Mouse (Mus musculus): ENCODE measurements around the gene Klhl29. TPM values are rescaled to one million over a fixed set of nuclear protein-coding genes. Genes with fewer than 3 reads are reported as not detected.
"Not testable (repeated sequence)": the region's sequence is repeated elsewhere in the genome, so short reads cannot be mapped to it uniquely, and the experiment has no call there.

Klhl29 gene
- polyA plus RNA-seq, 1 experiment: not detected

DNA sequence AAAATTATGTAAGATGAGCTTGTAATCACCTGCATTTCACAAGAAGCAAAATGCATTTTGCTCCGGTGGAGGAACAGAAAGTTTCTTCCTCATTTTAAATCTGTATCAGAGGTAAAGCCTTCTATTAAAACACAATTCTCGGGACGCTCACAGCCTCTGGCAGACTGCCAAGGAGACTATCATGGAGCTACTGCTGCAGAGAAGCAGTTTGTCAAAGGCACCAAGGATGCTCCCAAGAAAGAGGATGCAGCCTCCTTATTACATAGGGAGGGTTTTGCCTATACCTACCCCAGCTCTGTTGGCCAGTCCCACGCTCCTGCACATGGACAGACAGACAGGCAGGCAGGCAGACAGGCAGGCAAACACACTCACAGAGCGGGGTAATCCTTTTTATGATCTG is 16.4 kb downstream of the Klhl29 start:
- no peak for TF ChIP-seq POLR2A (IDR thresholded peaks at IDR 0.05; ENCODE audit: borderline replicate concordance, low read depth, low read length)
- Histone ChIP-seq H3K4me1 (ENCODE audit: control insufficient read depth, insufficient read depth, low read length) (no peaks in the 10 kb centered on the region), H3K27ac (ENCODE audit: insufficient read depth, low read depth, low read length) (no peak overlapping the region)

GRCm38 (mm10) chr12:5358497-5358896 is 17.0 kb downstream of the Klhl29 start:
- no peak overlapping the region for H3K4me3 ChIP-seq (ENCODE audit: insufficient read depth, low read length)
- H3K4me1 ChIP-seq (ENCODE audit: control insufficient read depth, insufficient read depth, low read length): no peaks in the 10 kb centered on the region
- TF ChIP-seq POLR2A (IDR thresholded peaks at IDR 0.05; ENCODE audit: borderline replicate concordance, low read depth, low read length) (no peak), CTCF (IDR thresholded peaks at IDR 0.05; ENCODE audit: low read depth, low read length) (no peak)
- H3K27ac ChIP-seq (ENCODE audit: insufficient read depth, low read depth, low read length): no peak overlapping the region

More for the DNA sequence above, 16.4 kb downstream of the Klhl29 start:
- no peak overlapping the region for H3K4me3 ChIP-seq (ENCODE audit: insufficient read depth, low read length)

GRCm38 (mm10) chr12:5353416-5353815 is 22.1 kb downstream of the Klhl29 start:
- Histone ChIP-seq H3K4me3 (ENCODE audit: insufficient read depth, low read length) (no peak overlapping the region), H3K27ac (ENCODE audit: insufficient read depth, low read depth, low read length) (no peak overlapping the region), H3K4me1 (ENCODE audit: control insufficient read depth, insufficient read depth, low read length) (no peaks in the 10 kb centered on the region)
- TF ChIP-seq POLR2A (IDR thresholded peaks at IDR 0.05; ENCODE audit: borderline replicate concordance, low read depth, low read length) (no peak), CTCF (IDR thresholded peaks at IDR 0.05; ENCODE audit: low read depth, low read length) (no peak)

GRCm38 (mm10) chr12:5352771-5353170 is 22.7 kb downstream of the Klhl29 start:
- H3K4me1 ChIP-seq (ENCODE audit: control insufficient read depth, insufficient read depth, low read length): no peaks in the 10 kb centered on the region
- no peak overlapping the region for H3K27ac ChIP-seq (ENCODE audit: insufficient read depth, low read depth, low read length)
- TF ChIP-seq POLR2A (IDR thresholded peaks at IDR 0.05; ENCODE audit: borderline replicate concordance, low read depth, low read length): no peak
- TF ChIP-seq CTCF (IDR thresholded peaks at IDR 0.05; ENCODE audit: low read depth, low read length): no peak
- H3K4me3 ChIP-seq (ENCODE audit: insufficient read depth, low read length): no peak overlapping the region

DNA sequence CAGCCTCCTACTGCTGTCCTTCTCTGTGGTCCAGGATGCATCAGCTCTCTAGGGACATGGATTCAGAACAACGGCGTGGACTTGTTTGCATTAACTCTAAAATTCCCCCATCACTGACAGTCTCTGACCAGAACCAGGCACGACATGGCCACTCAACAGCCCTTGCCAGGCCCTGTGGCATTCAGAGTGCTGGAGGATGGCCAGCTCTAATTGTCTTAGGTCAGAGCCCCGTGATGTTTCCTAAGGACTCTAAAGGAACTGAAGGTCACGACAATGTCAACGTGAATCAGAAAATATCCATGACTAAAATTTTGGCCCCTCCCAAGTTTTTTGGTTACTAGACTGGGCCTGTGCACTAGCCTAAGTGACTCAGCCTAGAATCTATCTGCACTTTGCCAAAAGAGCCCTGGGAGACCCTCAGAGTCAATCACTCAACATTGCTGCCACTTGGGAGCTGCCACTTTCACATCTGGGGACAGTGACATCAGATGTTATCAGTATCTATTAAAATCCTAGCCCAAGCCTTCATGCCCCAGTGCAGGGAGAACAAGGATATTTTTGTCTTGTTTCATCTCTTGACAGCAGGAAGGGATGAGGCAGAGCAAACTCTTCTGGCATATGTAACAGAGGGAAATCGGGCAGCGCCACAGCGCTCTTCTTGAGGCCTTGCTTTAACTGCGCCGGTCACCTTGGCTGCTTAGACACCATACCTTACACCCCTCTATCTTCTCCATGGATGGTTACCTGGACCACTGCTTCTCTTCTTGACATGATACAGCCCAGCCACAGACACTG is 24.8 kb downstream of the Klhl29 start:
- TF ChIP-seq POLR2A (IDR thresholded peaks at IDR 0.05; ENCODE audit: borderline replicate concordance, low read depth, low read length) (no peak), CTCF (IDR thresholded peaks at IDR 0.05; ENCODE audit: low read depth, low read length) (no peak)
- no peak overlapping the region for H3K4me3 ChIP-seq (ENCODE audit: insufficient read depth, low read length)
- H3K27ac ChIP-seq (ENCODE audit: insufficient read depth, low read depth, low read length): no peak overlapping the region
- no peaks in the 10 kb centered on the region for H3K4me1 ChIP-seq (ENCODE audit: control insufficient read depth, insufficient read depth, low read length)

DNA sequence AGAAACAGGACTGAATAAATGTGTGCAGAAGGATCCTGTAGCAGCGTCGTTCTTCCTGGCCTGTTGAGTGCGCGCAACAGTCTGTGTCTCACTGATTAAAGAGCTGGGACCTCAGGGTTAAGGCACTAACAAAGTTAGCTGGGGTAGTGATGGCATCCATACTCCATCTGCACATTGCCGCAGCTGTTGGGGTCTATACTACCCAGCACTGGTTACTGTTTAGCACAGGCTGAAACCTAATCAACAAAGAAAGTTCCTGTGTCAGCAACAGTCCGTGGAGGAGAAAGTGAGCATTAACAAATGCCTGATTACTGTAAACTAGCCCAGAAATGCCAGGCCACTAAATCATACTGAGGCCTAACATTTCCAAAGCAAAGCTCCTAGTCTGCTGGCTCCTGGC is 30.4 kb downstream of the Klhl29 start:
- H3K4me1 ChIP-seq (ENCODE audit: control insufficient read depth, insufficient read depth, low read length): no peaks in the 10 kb centered on the region
- no peak overlapping the region for H3K27ac ChIP-seq (ENCODE audit: insufficient read depth, low read depth, low read length)
- TF ChIP-seq CTCF (IDR thresholded peaks at IDR 0.05; ENCODE audit: low read depth, low read length) (no peak), POLR2A (IDR thresholded peaks at IDR 0.05; ENCODE audit: borderline replicate concordance, low read depth, low read length) (no peak)
- H3K4me3 ChIP-seq (ENCODE audit: insufficient read depth, low read length): no peak overlapping the region

GRCm38 (mm10) chr12:5344457-5344856 is 31.0 kb downstream of the Klhl29 start:
- H3K4me1 ChIP-seq (ENCODE audit: control insufficient read depth, insufficient read depth, low read length); H3K4me3 ChIP-seq (ENCODE audit: insufficient read depth, low read length); H3K27ac ChIP-seq (ENCODE audit: insufficient read depth, low read depth, low read length): not testable (repeated sequence)

DNA sequence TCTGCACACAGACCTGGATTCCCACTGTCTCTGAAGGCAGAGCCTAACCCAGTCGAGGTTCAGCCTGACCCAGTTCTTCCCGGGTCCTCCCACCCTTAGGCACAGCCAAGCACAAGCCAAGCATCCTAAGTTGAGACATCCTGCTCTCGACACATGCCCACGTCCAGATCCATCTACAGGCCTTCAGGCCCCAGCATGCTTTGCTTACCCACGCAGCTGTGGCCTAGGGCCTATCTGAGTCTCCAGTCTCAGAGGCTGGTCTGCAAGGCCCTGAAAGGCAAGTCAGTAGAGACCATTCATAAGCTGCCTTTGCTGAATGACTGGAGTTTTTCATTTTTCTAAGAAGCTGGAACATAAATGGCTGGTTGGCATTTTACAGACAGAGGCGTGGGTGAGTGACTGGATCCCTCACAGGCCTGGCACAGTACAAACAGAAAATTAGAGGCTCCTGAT is 35.3 kb downstream of the Klhl29 start:
- TF ChIP-seq CTCF (IDR thresholded peaks at IDR 0.05; ENCODE audit: low read depth, low read length): no peak
- TF ChIP-seq POLR2A (IDR thresholded peaks at IDR 0.05; ENCODE audit: borderline replicate concordance, low read depth, low read length): no peak
- H3K4me3 ChIP-seq (ENCODE audit: insufficient read depth, low read length): no peak overlapping the region
- no peak overlapping the region for H3K27ac ChIP-seq (ENCODE audit: insufficient read depth, low read depth, low read length)
- H3K4me1 ChIP-seq (ENCODE audit: control insufficient read depth, insufficient read depth, low read length): no peaks in the 10 kb centered on the region

DNA sequence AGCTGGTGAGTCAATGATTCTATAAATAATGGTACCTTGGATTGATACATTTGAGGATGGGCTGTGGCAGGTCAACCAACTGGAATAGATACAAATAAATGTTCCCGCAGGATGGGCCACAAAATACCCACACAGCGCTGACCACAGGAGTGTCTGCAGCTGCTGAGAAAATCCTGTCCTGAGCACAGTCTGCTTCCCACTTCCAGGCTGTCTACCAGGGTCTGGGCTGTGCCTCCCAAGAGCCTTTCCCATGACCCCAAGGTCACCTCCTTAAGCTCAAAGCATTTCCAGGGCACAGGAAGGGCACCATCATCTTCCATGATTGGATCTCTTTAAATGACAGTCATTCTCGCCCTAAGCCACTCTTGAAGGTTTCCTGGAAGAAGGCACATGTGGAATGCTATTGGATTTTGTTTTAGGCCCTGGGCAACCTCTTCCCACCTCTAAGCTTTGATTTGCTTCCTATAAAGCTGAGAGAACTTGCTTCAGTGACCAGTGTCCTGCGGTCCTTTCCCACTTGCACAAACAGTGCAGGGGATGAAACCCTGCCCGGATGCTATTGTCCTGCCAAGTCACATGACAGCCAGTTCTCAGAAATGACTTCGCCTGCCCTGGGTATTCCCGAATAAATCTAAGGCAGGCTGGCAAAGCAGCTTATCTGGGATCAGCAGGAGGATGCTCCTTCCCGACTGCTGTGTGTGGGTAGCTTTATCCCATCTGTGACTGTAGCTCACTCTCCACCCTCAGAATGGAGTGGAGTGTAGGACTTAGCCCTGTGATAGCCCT is 38.4 kb downstream of the Klhl29 start:
- Histone ChIP-seq H3K4me1 (ENCODE audit: control insufficient read depth, insufficient read depth, low read length) (no peaks in the 10 kb centered on the region), H3K4me3 (ENCODE audit: insufficient read depth, low read length) (no peak overlapping the region), H3K27ac (ENCODE audit: insufficient read depth, low read depth, low read length) (no peak overlapping the region)
- TF ChIP-seq POLR2A (IDR thresholded peaks at IDR 0.05; ENCODE audit: borderline replicate concordance, low read depth, low read length): no peak
- TF ChIP-seq CTCF (IDR thresholded peaks at IDR 0.05; ENCODE audit: low read depth, low read length): no peak

GRCm38 (mm10) chr12:5336331-5336730 is 39.2 kb downstream of the Klhl29 start:
- TF ChIP-seq POLR2A (IDR thresholded peaks at IDR 0.05; ENCODE audit: borderline replicate concordance, low read depth, low read length): no peak
- TF ChIP-seq CTCF (IDR thresholded peaks at IDR 0.05; ENCODE audit: low read depth, low read length): no peak

More at GRCm38 (mm10) chr12:5336331-5336730, 39.2 kb downstream of the Klhl29 start:
- no peak overlapping the region for H3K4me3 ChIP-seq (ENCODE audit: insufficient read depth, low read length)
- H3K27ac ChIP-seq (ENCODE audit: insufficient read depth, low read depth, low read length): no peak overlapping the region
- no peaks in the 10 kb centered on the region for H3K4me1 ChIP-seq (ENCODE audit: control insufficient read depth, insufficient read depth, low read length)
